Mouse (Mus musculus) bone marrow, adult 2 months (tissue): ENCODE results near the gene Bcl6. TPM values are rescaled to one million over a fixed set of nuclear protein-coding genes. Genes with fewer than 3 reads are reported as not detected.

Source experiments
- H3K27ac ChIP-seq: fragments of 200-500 bp; 2 replicates; pipeline ENCODE4 v1.5.1; 2012; ENCODE audit warnings: low read depth, mild to moderate bottlenecking, control low read depth, inconsistent platforms, low read length; ENCODE audit not compliant: control insufficient read depth, poor library complexity, insufficient read depth
- H3K4me1 ChIP-seq: fragments of 200-500 bp; 2 replicates; pipeline ENCODE4 v1.6.1; 2011; ENCODE audit warnings: low read length; ENCODE audit not compliant: control insufficient read depth, insufficient read depth
- H3K4me3 ChIP-seq: fragments of 200-500 bp; replicated peaks from 2 replicates; pipeline ENCODE3; 2011; ENCODE audit warnings: mild to moderate bottlenecking, low read depth, low read length, control low read depth; ENCODE audit not compliant: control insufficient read depth
- CTCF ChIP-seq: fragments of 200-500 bp; IDR thresholded peaks from 2 replicates; pipeline ENCODE4 v1.5.1; 2011; ENCODE audit warnings: low read length, control low read depth; ENCODE audit not compliant: control insufficient read depth, insufficient read depth
- POLR2A ChIP-seq: fragments of 200-500 bp; IDR thresholded peaks from 2 replicates; pipeline ENCODE4 v1.6.1; 2011; ENCODE audit warnings: low read depth, mild to moderate bottlenecking, control low read depth, low read length, borderline replicate concordance; ENCODE audit not compliant: control insufficient read depth
- WGBS: fragments of 180-500 bp; shearing (Covaris S2); methylation state at CpG from one replicate; pipeline ENCODE4 v1.1.7; 2018; 5-methylcytosine and 5-hydroxymethylcytosine counted together
- polyA plus RNA-seq: library from polyadenylated mRNA; stranded (reverse); fragments of >200 nt; gene quantifications from 2 replicates; pipeline ENCODE4 v1.2.4, GENCODE M21; 2011; ENCODE audit warnings: low replicate concordance; ENCODE audit not compliant: missing spikeins, insufficient read depth, insufficient read length

Gene Bcl6
- polyA plus RNA-seq, 1 experiment = 17.1 TPM

DNA sequence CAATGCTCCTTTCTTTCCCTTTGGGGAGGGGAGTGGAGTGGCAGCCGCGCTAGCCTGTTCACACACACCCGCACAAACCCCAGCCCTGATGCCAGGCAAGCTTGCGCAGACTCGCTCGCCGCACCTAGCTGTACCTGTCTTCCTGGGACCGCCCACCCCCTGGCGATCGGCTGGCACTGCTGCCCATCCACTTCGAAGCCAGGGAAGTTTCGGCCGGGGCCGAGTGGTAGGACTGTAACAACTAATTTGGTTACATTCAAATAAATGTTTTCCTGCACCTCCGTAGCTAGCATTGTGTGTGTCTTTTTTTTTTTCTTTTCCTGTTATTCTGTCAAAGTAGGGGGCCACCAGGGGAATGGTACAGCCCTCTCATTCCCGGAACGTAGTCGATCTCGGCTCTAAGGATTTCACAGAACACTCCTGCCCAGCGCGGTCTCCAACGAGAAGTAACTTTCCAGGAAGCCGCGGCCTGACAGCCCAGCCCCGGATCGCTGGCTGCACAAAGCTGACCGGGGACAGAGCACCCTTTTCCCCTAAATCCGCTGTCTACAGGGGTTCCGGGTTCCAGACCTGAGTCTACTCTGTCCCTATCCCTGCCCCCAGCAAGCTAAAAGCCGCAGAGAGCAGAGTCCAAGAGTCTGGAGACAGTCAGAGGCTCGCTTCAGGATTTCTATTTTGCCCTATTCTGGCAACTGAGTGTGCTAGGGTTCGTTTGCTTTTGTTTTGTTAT is 7.5 kb downstream of the Bcl6 start:
- Histone ChIP-seq H3K27ac (no peak overlapping the region), H3K4me1 (peaks cover 5% of the 10 kb centered on the region; the same call in 1 of the 2 replicates), H3K4me3 (no peak overlapping the region)
- TF ChIP-seq POLR2A (no peak; the same call in 1 of the 2 replicates), CTCF (no peak)
- WGBS = 4% methylated on average over 32 of the region's 32 CpGs

DNA sequence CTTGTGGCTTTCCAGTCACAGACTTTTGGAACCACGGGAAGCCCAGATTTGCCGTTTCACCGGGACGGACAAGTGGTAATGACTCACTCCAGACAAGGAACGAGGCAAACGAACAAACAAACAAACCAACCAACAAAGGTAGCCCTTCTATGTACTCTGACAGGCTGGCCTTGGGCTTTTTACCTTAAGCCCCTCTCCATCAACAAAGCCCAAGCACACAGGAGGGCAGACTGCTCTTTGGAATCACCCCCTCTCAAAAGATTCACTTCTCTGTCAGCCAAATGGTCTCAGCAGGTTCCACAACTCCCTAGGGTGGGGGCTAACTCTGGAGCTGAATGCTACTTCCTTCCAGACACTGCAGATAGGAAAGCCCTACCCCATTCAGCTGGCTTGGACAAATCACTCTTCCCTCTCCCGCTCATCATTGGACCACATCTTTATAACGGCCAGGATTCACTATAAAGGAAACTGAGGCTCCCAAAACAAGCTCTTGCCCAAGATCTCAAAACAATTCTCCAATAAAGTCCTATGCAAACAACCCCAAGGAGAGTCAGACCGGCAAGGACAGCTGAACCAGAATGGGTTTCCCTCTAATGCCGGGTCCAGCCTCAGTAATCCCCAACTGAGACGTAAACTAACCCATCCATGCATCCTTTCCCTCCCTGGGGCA is 8.3 kb downstream of the Bcl6 start:
- 24% methylated on average over 11 of the region's 11 CpGs for WGBS

DNA sequence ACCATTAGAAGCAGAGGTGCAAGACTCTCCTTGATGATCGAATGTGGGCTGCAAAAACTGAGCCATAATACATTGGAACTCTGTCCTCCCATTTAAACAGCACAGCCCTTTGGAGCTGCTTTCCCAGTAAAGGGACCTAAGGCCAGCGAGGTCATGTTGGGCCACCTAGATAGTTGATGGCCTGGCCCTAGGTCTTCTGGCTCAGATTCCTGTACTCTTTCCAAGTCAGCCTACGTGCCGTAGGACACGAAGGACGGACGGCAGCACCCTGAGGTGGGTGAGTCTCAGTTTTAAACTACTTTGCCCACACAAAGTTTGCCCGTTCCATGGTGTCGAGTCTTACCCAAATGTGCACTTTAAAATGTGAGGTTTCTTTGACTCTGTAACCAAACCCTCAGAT is 9.2 kb downstream of the Bcl6 start:
- Histone ChIP-seq H3K27ac (no peak overlapping the region), H3K4me1 (peaks cover 5% of the 10 kb centered on the region; the same call in 1 of the 2 replicates), H3K4me3 (no peak overlapping the region)
- WGBS = 93% methylated on average over 9 of the region's 9 CpGs
- TF ChIP-seq CTCF (no peak), POLR2A (no peak)

More for the DNA sequence above, 8.3 kb downstream of the Bcl6 start:
- Histone ChIP-seq H3K4me3 (no peak overlapping the region), H3K4me1 (peaks cover 5% of the 10 kb centered on the region; the same call in 1 of the 2 replicates), H3K27ac (no peak overlapping the region)
- TF ChIP-seq CTCF = no peak
- no peak for TF ChIP-seq POLR2A

DNA sequence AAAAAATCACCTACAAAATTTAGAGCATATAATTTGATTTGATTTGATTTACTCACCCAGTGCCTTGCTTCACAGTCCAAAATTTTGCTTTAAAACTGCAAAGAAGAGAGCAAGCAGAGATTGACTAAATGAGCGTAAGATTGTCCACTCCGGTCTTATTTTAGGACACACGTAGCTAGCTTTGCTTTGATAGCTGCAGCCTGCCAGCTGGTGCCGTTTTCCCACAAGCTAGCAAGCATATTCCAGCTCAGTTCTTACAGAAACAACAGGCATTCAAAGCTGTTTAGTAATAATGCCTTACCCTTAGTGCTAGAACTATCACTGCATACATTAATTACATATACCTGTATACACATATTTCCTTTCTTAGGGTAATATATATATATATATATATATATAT is 10.2 kb downstream of the Bcl6 start:
- H3K27ac ChIP-seq = no peak overlapping the region
- no peak for TF ChIP-seq POLR2A
- TF ChIP-seq CTCF = no peak
- no peak overlapping the region for H3K4me3 ChIP-seq
- 89% methylated on average over 4 of the region's 4 CpGs for WGBS
- peaks cover 5% of the 10 kb centered on the region; the same call in 1 of the 2 replicates for H3K4me1 ChIP-seq

DNA sequence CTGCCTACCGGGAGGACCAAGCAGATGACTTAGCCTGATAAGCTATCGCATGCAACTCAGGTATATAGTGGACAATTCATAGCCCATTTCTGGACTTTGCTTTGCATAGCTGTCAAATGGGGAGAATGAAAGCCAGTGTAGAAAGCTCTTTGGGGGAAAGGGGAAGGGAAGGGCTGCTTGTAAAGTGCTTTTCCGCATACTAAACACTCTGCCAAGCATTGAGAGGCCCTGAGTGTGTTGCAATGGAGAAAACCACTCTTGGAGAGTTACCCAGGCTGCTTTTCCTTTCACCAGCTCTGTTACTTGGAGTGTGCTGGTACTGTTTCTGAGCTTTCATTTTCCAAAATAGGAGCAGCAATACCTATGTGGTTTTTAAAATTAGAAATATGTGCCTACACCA is 10.9 kb downstream of the Bcl6 start:
- WGBS = 67% methylated on average over 3 of the region's 3 CpGs
- TF ChIP-seq POLR2A (no peak), CTCF (no peak)
- H3K27ac ChIP-seq = no peak overlapping the region
- peaks cover 3% of the 10 kb centered on the region; the same call in 1 of the 2 replicates for H3K4me1 ChIP-seq
- H3K4me3 ChIP-seq = no peak overlapping the region

DNA sequence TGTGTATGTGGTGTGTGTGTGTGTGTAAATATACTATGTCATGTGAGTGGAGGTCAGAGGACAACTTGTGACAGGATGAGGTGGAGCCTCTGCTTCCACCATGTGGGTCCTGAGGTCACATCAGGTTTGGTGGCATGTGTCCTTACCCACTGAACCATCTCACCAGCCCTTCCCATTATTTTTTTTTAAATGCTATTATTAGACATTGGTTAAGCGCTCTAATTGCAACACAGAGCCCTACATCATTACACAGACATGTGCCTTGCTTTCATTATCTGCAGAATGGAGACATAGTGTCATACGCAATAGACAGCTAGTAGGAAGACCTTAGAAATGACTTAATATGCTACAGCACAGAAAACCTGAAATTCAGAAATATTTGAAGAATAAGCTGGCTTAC is 12.5 kb downstream of the Bcl6 start:
- WGBS = 55% methylated on average over 2 of the region's 2 CpGs
- Histone ChIP-seq H3K27ac (no peak overlapping the region), H3K4me1 (no peaks in the 10 kb centered on the region), H3K4me3 (no peak overlapping the region)
- TF ChIP-seq CTCF (no peak), POLR2A (no peak)

DNA sequence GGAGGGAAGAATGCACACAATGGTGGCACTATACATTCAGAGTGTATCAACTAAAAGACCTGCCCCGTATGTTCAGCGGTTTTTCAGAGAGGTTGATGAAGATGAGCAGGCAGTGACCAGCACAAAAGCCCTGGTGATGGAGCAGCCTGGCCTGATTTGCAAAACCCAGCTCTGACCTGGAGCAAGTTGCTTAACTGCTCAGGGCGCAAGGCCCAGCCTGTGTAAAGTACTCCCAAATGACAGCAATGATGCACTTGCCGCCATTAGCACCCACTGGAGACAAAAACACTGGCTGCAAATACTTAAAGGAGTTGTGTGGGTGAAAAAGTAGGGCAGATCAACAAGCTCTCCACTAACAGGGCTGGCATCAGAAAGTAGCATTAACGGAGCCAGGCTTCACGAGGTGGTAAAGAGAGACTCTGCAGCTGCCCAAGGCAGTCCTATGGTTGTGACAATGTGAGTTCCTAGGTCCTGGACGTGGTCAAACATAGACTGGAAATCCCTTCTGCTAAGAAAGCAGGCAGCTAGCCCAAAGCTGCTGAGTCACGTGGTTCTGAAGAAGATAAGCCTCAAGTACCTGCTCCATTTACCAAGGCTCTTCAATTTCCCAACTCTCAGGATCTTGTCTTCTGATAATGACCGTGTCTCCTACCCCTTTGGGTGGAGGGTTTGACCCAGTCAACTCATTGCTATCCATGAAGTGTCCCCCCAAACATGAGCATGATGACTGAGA is 14.9 kb downstream of the Bcl6 start:
- Histone ChIP-seq H3K4me3 (no peak overlapping the region), H3K4me1 (no peaks in the 10 kb centered on the region), H3K27ac (no peak overlapping the region)
- WGBS = 78% methylated on average over 9 of the region's 9 CpGs
- TF ChIP-seq POLR2A = no peak
- no peak for TF ChIP-seq CTCF

DNA sequence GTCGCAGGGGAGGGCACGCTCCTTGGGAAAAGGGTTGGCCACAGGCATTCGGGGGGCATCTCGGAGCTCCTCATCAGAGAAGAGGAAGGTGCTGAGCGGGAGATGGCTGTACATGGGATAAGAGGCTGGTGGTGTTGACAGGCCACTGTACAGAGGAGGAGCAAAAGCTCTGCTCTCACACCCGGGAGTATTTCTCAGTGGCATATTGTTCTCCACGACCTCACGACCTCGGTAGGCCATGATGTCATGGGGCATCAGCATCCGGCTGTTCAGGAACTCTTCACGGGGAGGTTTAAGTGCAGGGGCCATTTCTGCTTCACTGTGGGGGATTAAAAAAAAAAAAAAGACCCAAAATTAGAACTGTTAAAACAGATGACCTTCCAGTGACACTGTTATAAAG is 15.8 kb downstream of the Bcl6 start:
- no peak for TF ChIP-seq POLR2A
- TF ChIP-seq CTCF = no peak
- no peak overlapping the region for H3K4me3 ChIP-seq
- WGBS = 93% methylated on average over 11 of the region's 11 CpGs
- no peak overlapping the region for H3K27ac ChIP-seq
- no peaks in the 10 kb centered on the region for H3K4me1 ChIP-seq
